17 mouse cellular contexts compared by ENCODE assay signal in the genomic region with DNA sequence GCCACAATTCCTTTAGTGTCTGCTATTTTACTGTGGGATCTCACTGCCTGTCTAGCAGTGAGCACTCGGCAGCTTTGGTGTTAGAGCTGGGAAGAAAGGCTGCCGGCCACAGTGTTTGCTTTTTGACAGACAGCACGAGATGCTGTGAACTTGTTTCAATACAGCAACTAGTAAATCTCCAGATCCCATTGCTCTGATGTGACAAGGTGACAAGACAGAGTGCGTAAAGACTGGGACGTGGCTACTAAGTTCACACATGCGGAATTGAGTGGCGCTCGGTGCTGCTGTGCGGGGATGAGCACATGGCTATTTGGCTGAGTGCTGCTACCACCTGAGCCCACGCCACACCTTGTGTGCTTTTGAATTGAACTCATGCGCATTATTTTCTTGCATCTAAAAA.
DNase-seq lines count a peak whose midpoint lies in the region; ATAC-seq and TF ChIP-seq lines count a peak whose summit lies in the region.
"Had no signal": no experiment of that assay in that cellular context is flagged by ENCODE, and none has a peak within 500 bp of the region (broad histone marks: within the 10 kb centered on the region; RNA-seq: fewer than 3 reads in every experiment).

No protein-coding gene starts in this region.

- no peak overlapping the region for H3K4me2 ChIP-seq in hindbrain, postnatal 0 days (ENCODE audit: low read depth, low read length)
- H3K4me2 ChIP-seq in hindbrain, embryonic 12.5 days (replicated peaks) = no peak overlapping the region
- H3K4me2 ChIP-seq in forebrain, embryonic 12.5 days = no peak overlapping the region
- H3K4me2 ChIP-seq in forebrain, embryonic 16.5 days (ENCODE audit: low read length) = no peak overlapping the region
- H3K4me2 ChIP-seq: embryonic facial prominence, embryonic 12.5 days; hindbrain, embryonic 14.5 days had no signal

- H3K4me1 ChIP-seq in hindbrain, postnatal 0 days (ENCODE audit: insufficient read depth, low read length) = peaks cover 6% of the 10 kb centered on the region; the same call in 1 of the 2 replicates
- H3K4me1 ChIP-seq in hindbrain, embryonic 12.5 days = peaks cover 7% of the 10 kb centered on the region
- H3K4me1 ChIP-seq in forebrain, embryonic 12.5 days = peaks cover 13% of the 10 kb centered on the region
- H3K4me1 ChIP-seq in forebrain, embryonic 16.5 days (replicated peaks; ENCODE audit: control insufficient read depth, insufficient read depth, low read length) = peaks cover 27% of the 10 kb centered on the region
- H3K4me1 ChIP-seq: embryonic facial prominence, embryonic 12.5 days; heart, embryonic 10.5 days had no signal

- no peak overlapping the region for H3K27ac ChIP-seq in hindbrain, postnatal 0 days
- H3K27ac ChIP-seq in hindbrain, embryonic 12.5 days = no peak overlapping the region
- H3K27ac ChIP-seq in forebrain, embryonic 12.5 days = 0 out of 2 replicates have a peak overlapping the region, but pooled peaks have one; percentile 31
- H3K27ac ChIP-seq in forebrain, embryonic 16.5 days (ENCODE audit: low read length) = peak overlapping the region; percentile 41; the same call in 1 of the 2 replicates
- H3K27ac ChIP-seq: embryonic facial prominence, embryonic 12.5 days; heart, embryonic 10.5 days; hindbrain, embryonic 14.5 days had no signal

- no peak overlapping the region for H3K4me3 ChIP-seq in hindbrain, postnatal 0 days (ENCODE audit: low read length)
- no peak overlapping the region for H3K4me3 ChIP-seq in hindbrain, embryonic 12.5 days
- no peak overlapping the region for H3K4me3 ChIP-seq in forebrain, embryonic 12.5 days (replicated peaks)
- H3K4me3 ChIP-seq in forebrain, embryonic 16.5 days (replicated peaks; ENCODE audit: low read length) = no peak overlapping the region
- H3K4me3 ChIP-seq: embryonic facial prominence, embryonic 12.5 days; heart, embryonic 10.5 days had no signal

- 71% methylated on average over 11 of the region's 11 CpGs for WGBS in hindbrain, postnatal 0 days
- whole genome bisulfite sequencing in hindbrain, embryonic 12.5 days = 84% methylated on average over 11 of the region's 11 CpGs
- 78% methylated on average over 11 of the region's 11 CpGs for WGBS in forebrain, embryonic 12.5 days
- 45% methylated on average over 11 of the region's 11 CpGs for WGBS in forebrain, embryonic 16.5 days

- no peak for TF ChIP-seq CTCF in hindbrain, postnatal 0 days (IDR thresholded peaks at IDR 0.05; ENCODE audit: low read depth)
- TF ChIP-seq CTCF in brain, embryonic 14.5 days (IDR thresholded peaks at IDR 0.05; ENCODE audit: borderline replicate concordance, extremely low read depth, insufficient read depth, insufficient read length) = no peak

- no peaks in the 10 kb centered on the region for H3K9me3 ChIP-seq in hindbrain, postnatal 0 days (ENCODE audit: low read length)
- no peaks in the 10 kb centered on the region for H3K9me3 ChIP-seq in hindbrain, embryonic 12.5 days (replicated peaks)
- H3K9me3 ChIP-seq in forebrain, embryonic 12.5 days = no peaks in the 10 kb centered on the region
- no peaks in the 10 kb centered on the region for H3K9me3 ChIP-seq in forebrain, embryonic 16.5 days (ENCODE audit: control insufficient read depth, low read length)
- H3K9me3 ChIP-seq: embryonic facial prominence, embryonic 12.5 days; heart, embryonic 10.5 days had no signal

- H3K36me3 ChIP-seq in hindbrain, postnatal 0 days (ENCODE audit: insufficient read depth, low read length) = peaks cover 39% of the 10 kb centered on the region
- H3K36me3 ChIP-seq in hindbrain, embryonic 12.5 days = peaks cover 42% of the 10 kb centered on the region
- peaks cover 30% of the 10 kb centered on the region for H3K36me3 ChIP-seq in forebrain, embryonic 12.5 days (replicated peaks)
- H3K36me3 ChIP-seq in forebrain, embryonic 16.5 days (ENCODE audit: control insufficient read depth, insufficient read depth) = peaks cover 9% of the 10 kb centered on the region

- TF ChIP-seq POLR2A in brain, embryonic 14.5 days (IDR thresholded peaks at IDR 0.05; ENCODE audit: borderline replicate concordance, extremely low read depth, insufficient read depth, insufficient read length, poor library complexity, severe bottlenecking) = no peak

- H3K27me3 ChIP-seq in hindbrain, postnatal 0 days (ENCODE audit: insufficient read depth, low read length) = no peaks in the 10 kb centered on the region
- H3K27me3 ChIP-seq in hindbrain, embryonic 12.5 days = no peaks in the 10 kb centered on the region
- no peaks in the 10 kb centered on the region for H3K27me3 ChIP-seq in forebrain, embryonic 12.5 days
- no peaks in the 10 kb centered on the region for H3K27me3 ChIP-seq in forebrain, embryonic 16.5 days (replicated peaks; ENCODE audit: control insufficient read depth, insufficient read depth, low read length)
- H3K27me3 ChIP-seq: embryonic facial prominence, embryonic 12.5 days had no signal

- peak; percentile 39 for DNase-seq in hindbrain, postnatal 0 days (ENCODE audit: low spot score)
- peak; percentile 76 for DNase-seq in brain, embryonic 14.5 days (ENCODE audit: low read depth)
- DNase-seq: adrenal gland, adult 2 months; adrenal gland, postnatal 25 days; cerebellum, adult 2 months; gastrocnemius, postnatal 36 days; heart, adult 18-20 months; heart, postnatal 10 days had no signal

- 0 out of 2 replicates have a peak, but pooled peaks have one; percentile 37 for ATAC-seq in hindbrain, postnatal 0 days
- ATAC-seq in hindbrain, embryonic 12.5 days (ENCODE audit: low FRiP score) = no peak
- ATAC-seq in forebrain, embryonic 12.5 days (ENCODE audit: low FRiP score) = peak; percentile 46; the same call in 1 of the 2 replicates
- peak; percentile 54; the same call in 1 of the 2 replicates for ATAC-seq in forebrain, embryonic 16.5 days
- no peak for ATAC-seq in megakaryocyte progenitor cell, adult 5-6 weeks (replicated peaks; ENCODE audit: poor library complexity)
- ATAC-seq in monocyte, adult 5-6 weeks (replicated peaks; ENCODE audit: insufficient number of reproducible peaks, low FRiP score, low TSS enrichment, poor library complexity, severe bottlenecking) = no peak
- ATAC-seq: intestine, postnatal 0 days had no signal

- H3K9ac ChIP-seq in hindbrain, postnatal 0 days (replicated peaks; ENCODE audit: low read length) = no peak overlapping the region
- H3K9ac ChIP-seq in hindbrain, embryonic 12.5 days = no peak overlapping the region
- no peak overlapping the region for H3K9ac ChIP-seq in forebrain, embryonic 12.5 days
- H3K9ac ChIP-seq in forebrain, embryonic 16.5 days (replicated peaks; ENCODE audit: low read depth, low read length) = no peak overlapping the region
- H3K9ac ChIP-seq: embryonic facial prominence, embryonic 12.5 days; hindbrain, embryonic 14.5 days had no signal

Comparison
In these comparisons a context has a peak if more than half of its experiments do, and no peak if none do; other contexts are left out.
1. ATAC-seq: peak in hindbrain, postnatal 0 days (single experiment), forebrain, embryonic 12.5 days (single experiment) and forebrain, embryonic 16.5 days (single experiment); none in hindbrain, embryonic 12.5 days (single experiment), megakaryocyte progenitor cell, adult 5-6 weeks (single experiment) and monocyte, adult 5-6 weeks (single experiment).
2. H3K27ac ChIP-seq: peak in forebrain, embryonic 12.5 days (single experiment) and forebrain, embryonic 16.5 days (single experiment); none in hindbrain, postnatal 0 days (single experiment) and hindbrain, embryonic 12.5 days (single experiment).